Mouse (Mus musculus) cerebellum, adult (tissue): ENCODE measurements around the gene Trim75.
"Not testable (repeated sequence)": the region's sequence is repeated elsewhere in the genome, so short reads cannot be mapped to it uniquely, and the experiment has no call there.

ENCODE experiments used
- ATAC-seq: cut with Nextera tagmentation; 2 replicates; pipeline ENCODE4 v1.9.2; 2017; ENCODE audit warnings: mild to moderate bottlenecking, moderate library complexity, mixed read lengths; ENCODE audit not compliant: insufficient number of reproducible peaks, low FRiP score, low TSS enrichment

Gene Trim75

DNA sequence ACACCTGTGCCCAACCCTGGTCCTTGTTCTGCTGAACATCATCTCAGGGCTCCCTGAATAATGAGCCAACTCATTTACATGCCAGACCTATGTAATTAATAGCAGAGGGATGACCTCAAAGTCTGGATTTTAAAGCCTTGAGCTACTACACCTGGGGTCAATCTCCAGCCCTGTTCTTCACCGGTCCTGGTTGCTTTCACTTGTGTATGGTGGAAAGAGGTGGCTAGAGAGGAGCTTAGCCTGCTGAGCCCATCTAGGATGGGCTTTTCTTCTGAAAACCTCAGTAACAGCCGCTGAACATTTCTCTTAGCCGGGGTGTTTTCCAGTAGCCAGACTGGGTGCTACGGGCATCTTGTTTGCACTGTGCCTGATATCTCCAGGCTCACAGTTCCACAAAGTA is at the start of gene Trim75:
TSS of gene Trim75 (minus strand) at position 101 of the 400 bp plus-strand sequence.
- no peak for ATAC-seq

DNA sequence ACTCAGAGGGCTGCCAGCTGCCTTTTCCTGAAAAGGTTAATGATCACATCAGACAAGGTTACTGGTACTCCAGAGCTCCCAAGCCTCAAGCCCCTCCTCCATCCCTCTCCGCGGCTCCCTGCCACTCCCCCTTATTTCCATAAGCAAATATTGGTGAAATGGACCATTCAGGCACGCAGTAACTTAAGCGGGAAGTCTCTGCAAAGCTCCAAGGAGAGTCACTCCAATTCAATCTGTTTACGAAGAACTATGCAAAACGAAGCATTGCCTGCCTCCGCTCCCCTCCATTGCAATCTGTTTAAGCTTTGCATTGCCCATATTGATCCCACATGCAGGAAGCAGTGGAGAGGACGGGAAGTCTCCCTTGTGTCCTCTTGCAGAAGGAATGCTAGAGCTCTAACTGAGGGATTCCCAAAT is 49.5 kb upstream of the Trim75 start, which contains the start of gene Apela:
TSS of gene Apela (minus strand) at position 220 of the 417 bp plus-strand sequence.
- no peak for ATAC-seq

DNA sequence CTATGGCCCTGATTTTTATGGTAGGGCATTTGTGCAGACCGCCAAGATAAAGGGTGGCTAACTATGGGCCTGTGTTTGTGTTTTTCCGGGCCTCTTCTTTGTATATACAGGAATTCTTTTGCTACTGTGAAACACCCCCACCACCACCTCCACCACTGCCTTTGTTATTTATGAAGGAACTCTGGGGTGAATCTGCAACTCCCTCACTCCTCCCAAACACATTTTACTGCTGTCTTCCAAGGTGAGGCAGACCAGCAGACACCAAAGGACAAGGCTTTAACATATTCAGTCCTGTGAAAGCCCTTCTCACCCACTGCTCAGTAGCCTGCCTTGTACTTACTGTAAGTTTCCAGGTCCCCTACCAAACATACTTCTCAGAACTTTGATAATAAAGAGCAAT is 46.5 kb upstream of the Trim75 start:
- no peak for ATAC-seq

DNA sequence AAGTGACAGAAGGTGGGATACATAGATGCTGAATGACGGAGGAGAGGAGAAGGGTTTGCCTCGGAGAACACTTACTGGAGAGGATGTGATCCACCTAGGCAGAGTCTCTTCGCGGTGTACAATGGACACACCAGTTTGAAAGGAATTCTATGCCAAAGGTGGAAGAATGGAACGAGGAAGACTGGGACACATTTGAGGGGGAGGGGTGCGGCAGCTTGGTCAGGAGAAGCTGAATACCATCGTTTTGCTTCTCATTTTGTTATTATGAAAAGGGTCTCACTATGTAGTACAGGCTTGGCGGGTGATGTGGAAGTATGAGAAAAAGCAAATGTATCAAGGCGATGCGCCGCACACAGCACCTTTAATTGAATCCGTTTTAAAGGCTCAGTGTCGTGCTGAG is 45.4 kb upstream of the Trim75 start:
- no peak for ATAC-seq

DNA sequence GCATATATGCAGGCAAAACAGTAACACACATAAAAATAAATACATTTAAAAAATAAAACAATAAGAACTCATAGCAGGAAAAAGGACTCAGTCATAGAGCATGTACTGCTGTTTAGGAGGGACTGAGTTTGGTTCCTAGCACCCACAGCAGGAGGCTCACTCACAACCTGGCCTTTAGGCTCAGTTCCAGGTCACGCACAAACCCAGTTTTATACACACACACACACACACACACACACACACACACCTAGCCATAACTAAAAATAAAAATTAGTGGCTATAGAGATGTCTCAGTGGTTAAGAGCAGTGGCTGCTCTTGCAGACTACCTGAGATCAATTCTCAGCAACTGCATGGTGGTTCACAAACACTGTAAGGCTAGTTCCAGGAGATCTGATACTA is 44.5 kb upstream of the Trim75 start:
- no peak for ATAC-seq

DNA sequence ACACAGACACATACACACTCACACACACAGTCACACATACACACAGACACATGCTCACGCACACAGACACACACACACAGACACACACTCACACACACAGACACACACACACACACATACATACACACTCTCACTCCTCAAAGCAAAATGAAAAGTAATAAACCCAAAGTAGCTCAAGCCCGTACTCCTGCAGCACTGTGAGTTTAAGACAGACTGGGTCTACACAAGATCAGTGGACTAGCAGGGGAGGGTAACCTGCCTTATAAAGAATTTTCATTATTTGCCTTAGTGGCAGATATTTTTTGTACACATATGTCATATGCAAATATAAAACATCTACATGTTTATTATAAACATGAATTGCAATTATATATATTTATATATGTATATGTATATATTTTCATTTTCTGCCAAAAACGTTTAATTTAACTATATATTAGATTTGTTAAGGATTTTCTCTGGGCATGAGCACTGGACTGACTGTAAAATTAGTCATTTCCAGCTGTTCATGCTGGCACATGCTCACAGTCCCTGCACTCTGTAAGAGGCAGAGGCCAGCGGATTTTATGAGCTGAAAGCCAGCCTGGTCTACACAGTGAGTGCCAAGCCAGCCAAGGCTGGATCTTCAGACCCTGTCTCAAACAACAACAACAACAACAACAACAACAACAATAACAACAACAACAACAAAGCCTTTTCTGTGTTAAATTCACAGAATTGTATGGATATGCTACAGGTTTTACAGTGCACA is 43.3 kb upstream of the Trim75 start:
- no peak for ATAC-seq

DNA sequence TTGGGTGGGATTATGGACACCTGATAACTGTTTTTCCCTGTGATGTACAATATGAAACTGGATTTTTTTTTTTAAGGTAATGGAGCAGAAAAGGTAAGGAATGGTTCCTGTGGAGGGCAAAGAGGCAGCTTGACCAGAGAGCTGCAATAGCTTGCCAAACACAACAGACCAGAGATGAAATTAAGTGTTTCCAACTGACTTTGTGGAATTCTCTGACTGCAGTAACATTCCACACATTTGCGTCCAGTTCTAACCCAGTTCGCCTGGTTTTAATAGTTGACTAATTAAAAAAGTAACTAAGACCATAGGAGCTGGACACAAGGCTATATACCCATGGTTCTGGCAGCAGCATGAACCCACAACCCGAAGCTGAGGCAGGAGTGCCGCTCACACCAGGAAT is 42.1 kb upstream of the Trim75 start:
- ATAC-seq = no peak

DNA sequence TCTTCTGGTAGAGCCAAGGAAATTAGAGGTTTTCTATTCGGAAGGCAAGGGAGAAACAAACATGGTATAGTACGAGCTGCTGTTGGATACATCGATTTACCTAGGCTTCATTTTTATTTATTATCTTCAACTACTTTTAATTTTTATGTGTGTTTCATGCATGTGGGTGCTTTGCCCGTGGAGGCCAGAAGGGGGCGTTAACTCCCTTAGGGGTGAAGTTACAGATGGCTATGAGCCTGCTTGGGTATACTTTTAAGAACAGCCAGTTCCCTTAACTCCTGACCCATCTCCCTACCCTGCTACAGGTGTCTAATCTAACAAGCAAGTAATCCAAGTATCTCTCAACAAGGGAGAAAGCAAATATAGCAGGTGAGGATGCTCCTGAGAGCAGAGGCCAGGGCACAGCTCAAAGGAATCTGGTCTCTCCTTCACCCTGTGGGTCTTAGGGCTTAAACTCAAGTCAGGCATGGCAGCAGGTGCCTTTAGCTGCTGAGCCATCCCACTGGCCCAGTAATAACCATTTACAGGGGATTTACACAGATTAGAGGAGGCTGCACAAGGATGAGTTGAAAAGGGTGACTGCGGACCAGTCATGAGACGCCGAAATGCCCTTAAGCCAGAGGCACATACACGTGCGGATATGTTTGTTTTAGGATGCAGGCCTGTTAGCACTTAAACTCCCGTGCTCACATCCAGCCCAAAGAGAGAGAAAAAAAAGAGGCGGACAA is 41.5 kb upstream of the Trim75 start:
- ATAC-seq = no peak

DNA sequence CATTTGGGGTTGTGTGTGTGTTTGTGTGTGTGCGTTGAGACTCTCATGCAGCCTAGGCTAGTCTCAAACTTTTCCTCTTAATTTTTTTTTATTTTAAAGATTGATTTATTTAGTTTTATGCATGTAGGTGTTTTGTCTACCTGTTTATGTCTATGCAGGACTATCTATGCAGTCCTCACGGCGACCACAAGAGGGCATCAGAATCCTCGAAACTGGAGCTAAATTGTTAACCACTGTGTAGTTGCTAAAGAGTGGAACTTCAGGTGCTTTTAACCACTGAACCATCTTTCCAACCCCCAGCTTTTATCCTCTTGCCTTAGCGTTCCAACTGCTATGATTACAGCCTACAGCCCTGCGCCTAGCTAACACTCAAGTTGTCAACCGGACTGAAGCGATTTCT is 34.9 kb upstream of the Trim75 start:
- ATAC-seq = no peak

DNA sequence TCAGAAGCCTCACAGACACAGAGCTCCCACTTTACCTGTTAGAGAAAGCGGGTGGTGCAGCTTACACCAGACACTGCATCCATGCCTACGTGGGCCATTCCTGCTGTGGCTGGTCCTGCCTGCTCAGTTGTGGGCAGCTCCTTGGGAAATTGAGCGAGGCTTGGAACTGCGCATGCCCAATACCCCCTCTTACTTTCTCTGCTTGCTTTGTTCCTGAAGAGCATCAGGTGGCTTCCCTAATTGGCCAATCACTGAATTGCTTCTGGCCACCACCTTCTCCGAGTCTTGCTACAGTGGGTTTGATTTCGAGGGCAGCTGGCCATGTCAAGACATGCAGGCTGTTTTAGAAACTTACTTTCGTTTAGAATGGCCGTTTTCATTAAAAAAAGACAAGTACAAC is 30.8 kb upstream of the Trim75 start, which contains the start of the genes Trim61 and Trim60:
TSS of gene Trim61 (minus strand) at position 101 of the 400 bp plus-strand sequence.
TSS of gene Trim60 (minus strand) at position 162 of the 400 bp plus-strand sequence.
- ATAC-seq = no peak

DNA sequence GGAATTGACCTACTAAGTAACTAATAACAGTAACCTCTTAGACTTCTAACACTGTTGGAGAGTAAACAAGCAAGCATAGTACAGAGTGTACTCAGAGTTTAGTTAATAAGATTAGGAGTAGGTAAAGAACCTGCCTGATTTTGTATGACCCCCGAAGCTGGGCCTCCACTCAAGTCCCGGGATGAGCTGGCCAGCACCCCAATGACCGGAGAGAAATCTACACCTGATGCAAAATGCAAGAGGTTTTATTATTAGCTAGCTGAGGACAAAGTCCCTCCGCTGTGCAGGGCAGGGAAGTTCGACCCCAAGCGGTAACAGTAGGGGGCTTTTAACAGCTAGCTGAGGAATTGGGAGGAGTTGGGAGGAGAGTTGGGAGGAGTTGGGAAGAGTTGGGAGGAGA is 20.0 kb upstream of the Trim75 start:
- not testable (repeated sequence) for ATAC-seq

DNA sequence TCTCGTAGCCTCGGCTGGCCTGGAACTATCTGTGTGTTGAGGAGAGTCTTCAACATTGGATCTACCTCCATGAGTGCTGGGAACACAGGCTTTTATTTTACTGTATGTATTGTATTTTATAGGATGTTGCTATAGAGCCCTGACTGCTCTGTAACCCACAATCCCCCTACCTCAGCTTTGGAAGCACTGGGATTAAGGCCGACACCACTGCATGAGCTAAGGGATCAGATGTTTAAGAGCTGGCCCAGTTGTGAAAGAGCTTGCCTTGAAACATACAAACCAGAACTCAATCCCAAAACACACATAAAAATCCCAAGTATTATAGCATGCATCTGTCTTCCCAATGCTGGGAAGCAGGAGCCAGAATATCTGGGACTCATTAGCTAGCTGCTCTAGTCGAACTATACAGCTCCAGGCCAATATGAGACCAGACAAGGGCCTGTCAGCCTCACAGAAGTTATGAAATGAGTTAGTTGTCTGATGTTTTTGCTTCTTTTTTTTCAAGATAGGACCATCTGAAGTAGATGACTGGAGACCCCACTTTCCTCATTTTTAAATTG is 11.3 kb upstream of the Trim75 start:
- ATAC-seq = no peak

DNA sequence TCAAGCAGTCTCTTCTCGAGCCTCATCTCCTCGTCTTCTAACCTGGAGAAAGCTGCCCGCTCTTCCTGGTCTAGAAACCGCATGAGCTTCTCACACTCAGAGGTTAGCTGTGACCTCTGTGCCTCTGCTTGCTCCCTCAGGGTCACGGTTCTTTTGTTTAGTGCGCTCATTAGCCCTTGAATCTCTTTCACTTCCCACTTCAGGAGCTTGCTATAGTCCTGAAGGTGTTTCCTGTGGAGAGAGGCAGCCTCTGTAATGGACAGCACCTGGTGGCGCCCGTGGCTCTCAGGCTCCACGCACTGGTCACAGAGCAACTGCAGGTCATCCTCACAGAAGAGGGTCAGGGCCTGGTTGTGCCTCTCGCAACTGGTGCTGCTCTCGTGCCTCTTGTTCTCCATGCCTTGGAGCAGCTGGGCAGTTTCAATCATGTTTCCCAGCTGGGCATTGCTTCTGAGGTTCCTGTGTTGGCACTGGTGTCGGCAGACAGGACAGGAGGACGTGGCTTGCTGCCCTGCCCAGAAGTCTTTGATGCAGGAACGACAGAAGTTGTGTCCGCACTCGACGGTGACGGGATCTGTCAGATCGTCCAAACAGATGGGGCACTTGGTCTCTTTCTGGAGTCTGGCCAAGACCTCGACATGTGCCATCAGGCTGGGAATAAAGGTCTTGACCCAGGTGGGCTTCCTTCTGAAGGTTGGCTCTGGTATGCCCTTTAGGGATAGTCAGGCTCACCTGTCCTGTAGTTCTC is 4.3 kb downstream of the Trim75 start:
- ATAC-seq = 0 out of 2 replicates have a peak, but pooled peaks have one; percentile 22

DNA sequence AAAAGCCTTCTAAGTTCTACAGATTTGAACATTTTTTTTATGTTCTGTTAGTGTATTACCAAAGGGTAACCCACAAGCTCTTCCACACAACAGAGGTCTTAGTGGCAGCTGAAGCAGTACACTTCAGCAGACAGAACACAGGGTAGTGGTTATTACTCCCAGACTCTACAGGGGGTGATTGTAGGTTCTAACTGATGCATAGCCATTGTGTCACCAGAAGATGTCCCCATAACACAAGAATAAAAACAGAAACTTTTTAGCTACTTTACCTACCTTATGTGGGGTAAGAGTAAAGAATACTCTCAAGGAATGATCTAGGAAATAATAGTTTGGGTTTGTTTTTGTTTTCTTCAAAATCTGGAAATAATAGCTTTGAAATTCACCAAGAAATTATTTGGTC is 24.8 kb downstream of the Trim75 start:
- ATAC-seq = peak; percentile 26; the same call in 1 of the 2 replicates

DNA sequence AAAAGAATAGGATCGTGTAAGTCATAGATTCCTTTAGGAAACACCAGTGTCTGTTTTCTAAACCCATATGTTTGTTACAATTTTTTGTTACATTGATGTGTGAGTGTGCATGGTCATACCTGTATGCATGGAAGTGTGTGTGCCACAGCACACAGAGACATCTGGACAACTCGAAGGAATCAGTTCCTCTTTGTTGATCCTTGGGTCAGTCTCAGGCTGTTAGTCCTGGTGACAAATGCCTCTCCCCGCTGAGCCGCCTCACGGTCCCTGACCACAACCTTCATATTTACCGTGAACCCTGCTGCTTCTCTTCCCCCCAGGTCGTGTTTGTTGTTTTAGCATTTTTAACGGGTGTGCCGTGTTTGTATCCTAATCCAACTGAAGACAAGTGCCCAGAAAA is 28.6 kb downstream of the Trim75 start:
- no peak for ATAC-seq

DNA sequence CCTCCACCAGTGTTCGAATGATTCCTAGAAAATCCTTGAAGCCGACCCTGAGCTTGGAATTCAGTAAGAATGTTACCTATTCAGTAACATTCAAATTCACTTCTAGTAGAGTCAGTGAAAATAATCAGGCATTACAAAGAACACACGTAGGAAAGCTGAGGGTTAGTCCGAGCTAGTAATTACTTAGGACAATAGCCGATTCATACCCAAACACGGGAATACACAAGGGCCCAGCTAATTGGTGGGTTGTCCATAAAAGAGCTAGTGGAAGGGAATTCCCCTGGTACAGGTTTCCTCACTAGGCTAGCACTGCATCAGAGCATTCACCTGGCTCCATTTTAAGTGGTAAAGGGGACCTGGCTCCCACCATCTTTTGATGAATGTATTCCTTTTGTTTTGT is 35.5 kb downstream of the Trim75 start:
- no peak for ATAC-seq

DNA sequence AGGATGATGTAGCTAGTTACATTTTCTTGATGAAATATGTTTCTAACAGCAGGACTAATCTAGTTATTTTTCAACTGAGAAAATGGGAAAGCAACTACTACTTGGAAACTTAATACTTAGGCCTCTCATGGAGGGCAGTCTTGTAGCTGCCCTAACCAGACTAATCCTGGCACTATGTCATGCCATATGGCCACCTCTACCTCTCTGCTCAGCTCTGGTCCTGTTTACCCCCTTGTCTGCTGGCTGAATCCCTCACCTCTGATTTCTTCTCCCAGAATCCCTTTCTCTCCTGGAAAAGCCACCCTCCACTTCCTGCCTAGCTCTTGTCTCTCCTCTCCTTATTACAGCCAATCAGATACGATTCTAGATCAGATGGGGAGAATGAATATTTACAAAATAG is 39.3 kb downstream of the Trim75 start:
- peak; percentile 50 for ATAC-seq

DNA sequence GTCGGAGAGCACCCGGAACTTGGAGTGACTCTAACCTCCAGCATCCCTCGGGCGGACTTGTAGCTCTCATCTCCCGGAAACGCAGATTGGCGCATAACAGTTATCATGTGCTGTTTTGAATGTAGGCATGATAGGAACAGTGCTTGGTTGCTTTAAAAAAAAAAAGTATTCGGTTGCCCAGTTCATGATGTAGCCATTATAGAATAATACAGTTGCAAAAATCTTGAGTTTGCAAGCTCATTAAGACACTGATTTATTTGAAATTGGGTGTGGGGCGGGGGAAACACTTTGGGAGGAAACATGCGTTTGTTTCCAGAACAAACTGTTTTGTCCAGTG is 40.0 kb downstream of the Trim75 start:
- ATAC-seq = no peak

DNA sequence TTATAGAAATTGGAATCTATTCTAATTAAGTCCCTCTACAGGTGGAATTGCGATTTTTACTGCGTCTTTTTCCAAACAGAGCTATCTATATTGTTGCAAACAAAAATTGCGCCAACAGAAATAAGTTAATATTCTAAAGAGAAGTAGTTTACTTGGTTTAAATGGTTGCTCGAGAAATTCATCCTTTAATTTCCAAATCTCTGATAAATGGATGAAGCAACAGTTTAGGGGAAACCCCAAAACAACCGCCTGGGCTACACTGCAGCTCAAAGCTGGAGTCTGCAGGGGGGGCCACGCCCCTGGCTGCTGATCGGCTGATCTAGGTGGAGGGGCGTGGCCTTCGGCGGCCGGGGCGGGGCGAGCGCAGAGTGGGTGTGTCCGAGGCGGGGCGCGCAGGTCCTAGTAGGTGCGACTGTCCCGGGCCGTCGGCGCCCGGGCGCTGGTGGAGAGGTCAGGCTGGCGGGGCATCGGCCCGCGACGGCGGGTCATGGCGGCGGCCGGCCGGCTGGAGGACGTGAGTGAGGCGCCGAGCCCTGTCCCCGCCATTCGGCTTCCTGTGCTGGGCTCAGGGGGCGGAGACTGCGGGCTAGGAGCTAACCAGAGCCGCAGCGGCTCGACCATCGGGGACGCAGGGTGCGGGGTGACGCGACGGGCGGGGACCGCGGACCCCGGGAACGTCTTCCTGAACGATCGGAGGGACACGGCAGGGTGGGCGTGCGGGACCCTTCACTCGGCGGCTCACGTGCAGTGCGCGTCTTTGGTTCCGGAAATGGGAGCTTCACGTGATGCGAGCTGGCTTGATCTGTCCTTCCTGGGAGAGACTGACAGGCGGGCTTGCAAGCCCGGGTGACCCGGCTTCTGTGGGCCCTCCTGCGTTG is 40.6 kb downstream of the Trim75 start, which contains the start of gene Tmem192:
TSS of gene Tmem192 (plus strand) at position 366 of the 878 bp plus-strand sequence.
- ATAC-seq = peak; percentile 87

DNA sequence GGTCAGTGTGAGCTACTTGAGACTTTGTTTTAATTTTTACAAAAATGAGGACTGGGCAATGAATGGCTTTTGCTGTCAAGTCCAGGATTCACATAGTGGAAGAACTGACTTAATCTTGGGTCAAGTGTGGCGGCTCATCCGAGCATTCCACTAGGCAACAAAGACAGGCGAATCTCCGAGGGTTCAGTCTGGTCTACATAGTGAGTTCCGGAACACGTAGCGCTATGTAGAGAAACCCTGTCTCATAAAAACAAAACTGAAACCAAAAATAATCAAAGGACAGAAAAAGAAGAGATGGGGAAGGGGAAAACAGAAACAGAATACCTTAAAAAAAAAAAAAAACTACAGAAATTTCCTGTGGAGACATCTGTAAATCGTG is 41.2 kb downstream of the Trim75 start:
- ATAC-seq = no peak
